Mouse (Mus musculus): ENCODE data around the gene Wasf2. TPM values are rescaled to one million over a fixed set of nuclear protein-coding genes. Genes with fewer than 3 reads are reported as not detected.

The Wasf2 gene
- polyA plus RNA-seq (2014; fragmentation: Illumina TruSeq; extraction: RNeasy Lipid Tissue Mini Kit (QIAGEN cat#74804); ENCODE audit: low read depth, low replicate concordance), result 162 TPM

GRCm38 (mm10) chr4:133129931-133130889 is at the start of gene Wasf2:
Gene Wasf2, plus strand, starts transcription at chr4:133130505.

GRCm38 (mm10) chr4:133211751-133212561 is 81.7 kb downstream of the Wasf2 start, which contains the start of the genes Cd164l2 and Gpr3:
Gene Cd164l2, plus strand, starts transcription at chr4:133212131.
Gene Gpr3, minus strand, starts transcription at chr4:133212536.

GRCm38 (mm10) chr4:133240490-133240921 is 110.2 kb downstream of the Wasf2 start, which contains the start of gene Map3k6:
Gene Map3k6, plus strand, starts transcription at chr4:133240818.

Other genes with a start within 250 kb of the Wasf2 start
- 174 TPM for gene Stx12, start 246.0 kb upstream of the Wasf2 start, polyA plus RNA-seq (2014; fragmentation: Illumina TruSeq; extraction: RNeasy Lipid Tissue Mini Kit (QIAGEN cat#74804); ENCODE audit: low read depth, low replicate concordance)
- gene Fam76a, start 207.9 kb upstream of the Wasf2 start, polyA plus RNA-seq (2014; fragmentation: Illumina TruSeq; extraction: RNeasy Lipid Tissue Mini Kit (QIAGEN cat#74804); ENCODE audit: low read depth, low replicate concordance), result 34.2 TPM
- gene Fgr, start 156.4 kb upstream of the Wasf2 start, polyA plus RNA-seq (2014; fragmentation: Illumina TruSeq; extraction: RNeasy Lipid Tissue Mini Kit (QIAGEN cat#74804); ENCODE audit: low read depth, low replicate concordance), result 1.3 TPM
- 2.9 TPM for gene Ahdc1, start 119.2 kb upstream of the Wasf2 start, polyA plus RNA-seq (2014; fragmentation: Illumina TruSeq; extraction: RNeasy Lipid Tissue Mini Kit (QIAGEN cat#74804); ENCODE audit: low read depth, low replicate concordance)
- not detected for gene Cd164l2, start 81.6 kb downstream of the Wasf2 start, polyA plus RNA-seq (2014; fragmentation: Illumina TruSeq; extraction: RNeasy Lipid Tissue Mini Kit (QIAGEN cat#74804); ENCODE audit: low read depth, low replicate concordance)
- not detected for gene Gpr3, start 82.0 kb downstream of the Wasf2 start, polyA plus RNA-seq (2014; fragmentation: Illumina TruSeq; extraction: RNeasy Lipid Tissue Mini Kit (QIAGEN cat#74804); ENCODE audit: low read depth, low replicate concordance)
- 0.25 TPM for gene Map3k6, start 110.3 kb downstream of the Wasf2 start, polyA plus RNA-seq (2014; fragmentation: Illumina TruSeq; extraction: RNeasy Lipid Tissue Mini Kit (QIAGEN cat#74804); ENCODE audit: low read depth, low replicate concordance)
- 0.73 TPM for gene Sytl1, start 132.6 kb downstream of the Wasf2 start, polyA plus RNA-seq (2014; fragmentation: Illumina TruSeq; extraction: RNeasy Lipid Tissue Mini Kit (QIAGEN cat#74804); ENCODE audit: low read depth, low replicate concordance)
- 1.3 TPM for gene Tmem222, start 147.3 kb downstream of the Wasf2 start, polyA plus RNA-seq (2014; fragmentation: Illumina TruSeq; extraction: RNeasy Lipid Tissue Mini Kit (QIAGEN cat#74804); ENCODE audit: low read depth, low replicate concordance)
- 4.4 TPM for gene Wdtc1, start 223.0 kb downstream of the Wasf2 start, polyA plus RNA-seq (2014; fragmentation: Illumina TruSeq; extraction: RNeasy Lipid Tissue Mini Kit (QIAGEN cat#74804); ENCODE audit: low read depth, low replicate concordance)
- gene Slc9a1, start 239.2 kb downstream of the Wasf2 start, polyA plus RNA-seq (2014; fragmentation: Illumina TruSeq; extraction: RNeasy Lipid Tissue Mini Kit (QIAGEN cat#74804); ENCODE audit: low read depth, low replicate concordance), result 2.6 TPM